Mouse (Mus musculus) ES-E14 (cell line): ENCODE data around the gene AU022252.

ENCODE experiments used
- CHD2 ChIP-seq: IDR thresholded peaks from 2 replicates; pipeline ENCODE4 v1.6.1; 2014; ENCODE audit warnings: mild to moderate bottlenecking, low read depth, low read length, inconsistent platforms
- HCFC1 ChIP-seq: IDR thresholded peaks from 2 replicates; pipeline ENCODE4 v1.6.1; 2012; ENCODE audit warnings: low read length, inconsistent platforms, borderline replicate concordance; ENCODE audit not compliant: insufficient read depth
- ZNF384 ChIP-seq: IDR thresholded peaks from 2 replicates; pipeline ENCODE4 v1.6.1; 2012; ENCODE audit warnings: low read depth, low read length, inconsistent platforms

- no peak for TF ChIP-seq CHD2
- no peak for TF ChIP-seq ZNF384
- TF ChIP-seq HCFC1 = no peak
Measured at GRCm38 (mm10) chr4:119254012-119254618, 21.6 kb upstream of the AU022252 start.
